Mouse (Mus musculus) small intestine, adult 2 months (tissue): ENCODE data around the gene B3gnt3. TPM values are rescaled to one million over a fixed set of nuclear protein-coding genes. Genes with fewer than 3 reads are reported as not detected.
A peak's percentile ranks its signal among the peaks of the same experiment; 100 is the strongest.

Source experiments
- H3K27ac ChIP-seq: fragments of 200-500 bp; 2 replicates; pipeline ENCODE4 v1.5.1; 2012; ENCODE audit warnings: low read depth, low read length, control low read depth, inconsistent platforms; ENCODE audit not compliant: insufficient read depth
- H3K27me3 ChIP-seq: fragments of 200-500 bp; 2 replicates; pipeline ENCODE4 v1.6.1; 2012; ENCODE audit warnings: mild to moderate bottlenecking, moderate library complexity, low read length, inconsistent platforms; ENCODE audit not compliant: control insufficient read depth, insufficient read depth
- H3K36me3 ChIP-seq: fragments of 200-500 bp; 2 replicates; pipeline ENCODE4 v1.6.1; 2012; ENCODE audit warnings: mild to moderate bottlenecking, low read length, control low read depth, inconsistent platforms; ENCODE audit not compliant: control insufficient read depth, insufficient read depth
- H3K4me1 ChIP-seq: fragments of 200-500 bp; 2 replicates; pipeline ENCODE4 v1.6.1; 2012; ENCODE audit warnings: low read length, inconsistent platforms, mixed read lengths; ENCODE audit not compliant: control insufficient read depth, insufficient read depth, insufficient read length
- H3K4me3 ChIP-seq: fragments of 200-500 bp; 2 replicates; pipeline ENCODE4 v1.5.1; 2012; ENCODE audit warnings: low read depth, mild to moderate bottlenecking, control low read depth, inconsistent platforms, low read length, moderate library complexity
- CTCF ChIP-seq: fragments of 200-500 bp; IDR thresholded peaks from 2 replicates; pipeline ENCODE4 v1.5.1; 2012; ENCODE audit warnings: low read depth, mild to moderate bottlenecking, control low read depth, inconsistent platforms, low read length, moderate library complexity, mixed read lengths; ENCODE audit not compliant: insufficient replicate concordance, insufficient read length; ENCODE audit errors: extremely low read depth
- POLR2A ChIP-seq: fragments of 200-500 bp; IDR thresholded peaks from 2 replicates; pipeline ENCODE4 v1.6.1; 2012; ENCODE audit warnings: low read depth, mild to moderate bottlenecking, control low read depth, inconsistent platforms, low read length, moderate library complexity
- WGBS: fragments of 180-500 bp; shearing (Covaris S2); methylation state at CpG from one replicate; pipeline ENCODE4 v1.1.7; 2018; 5-methylcytosine and 5-hydroxymethylcytosine counted together
- polyA plus RNA-seq: library from polyadenylated mRNA; depleted of rRNA; stranded (reverse); fragments of >200 nt; gene quantifications from 2 replicates; pipeline ENCODE4 v1.2.3, GENCODE M21; 2012; rRNA removed

The B3gnt3 gene
- polyA plus RNA-seq, 1 experiment, result 180 TPM

DNA sequence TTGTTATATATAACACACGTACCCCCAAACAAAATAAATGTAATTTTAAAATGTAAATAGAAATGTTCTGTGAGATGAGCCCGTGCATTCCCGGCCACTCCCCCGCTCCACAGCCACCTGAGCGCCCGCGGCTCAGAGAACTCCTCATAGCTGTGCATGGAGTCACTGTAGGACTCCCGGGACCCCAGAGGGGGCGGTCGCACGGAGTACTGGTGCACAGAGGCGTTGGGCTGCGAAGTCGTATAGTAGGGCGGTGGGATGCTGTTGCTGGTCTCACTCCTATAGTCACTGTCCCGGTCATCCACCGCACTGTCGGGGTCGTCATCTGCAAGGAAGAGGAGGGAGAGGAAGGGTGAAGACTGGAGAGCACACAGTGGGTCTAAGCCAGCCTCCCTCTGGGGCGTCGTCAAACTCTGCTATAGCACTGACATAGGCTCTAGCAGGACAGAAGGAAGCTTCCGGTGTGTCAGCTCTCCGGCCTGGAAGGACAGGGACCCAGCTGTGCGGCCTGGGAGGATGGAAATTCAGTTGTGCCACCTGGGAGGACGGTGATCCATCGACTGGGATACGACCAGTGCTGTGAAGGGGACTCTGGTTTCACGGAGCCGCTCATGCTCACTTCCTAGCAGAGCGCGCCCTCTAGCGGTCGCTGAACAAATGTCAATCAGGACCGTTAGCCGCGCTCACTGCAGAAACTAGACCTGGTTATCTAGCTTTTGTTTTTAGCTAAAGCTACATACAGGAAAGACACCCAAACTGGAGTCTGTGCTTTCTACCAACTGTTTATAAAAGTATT lies 41.1 kb downstream of the B3gnt3 start:
- Histone ChIP-seq H3K36me3 (no peaks in the 10 kb centered on the region), H3K4me1 (peaks cover 5% of the 10 kb centered on the region), H3K4me3 (no peak overlapping the region), H3K27me3 (peaks cover 7% of the 10 kb centered on the region; the same call in 1 of the 2 replicates), H3K27ac (no peak overlapping the region)
- WGBS, result 13% methylated on average over 36 of the region's 36 CpGs
- TF ChIP-seq POLR2A (no peak), CTCF (peak; percentile 95)

DNA sequence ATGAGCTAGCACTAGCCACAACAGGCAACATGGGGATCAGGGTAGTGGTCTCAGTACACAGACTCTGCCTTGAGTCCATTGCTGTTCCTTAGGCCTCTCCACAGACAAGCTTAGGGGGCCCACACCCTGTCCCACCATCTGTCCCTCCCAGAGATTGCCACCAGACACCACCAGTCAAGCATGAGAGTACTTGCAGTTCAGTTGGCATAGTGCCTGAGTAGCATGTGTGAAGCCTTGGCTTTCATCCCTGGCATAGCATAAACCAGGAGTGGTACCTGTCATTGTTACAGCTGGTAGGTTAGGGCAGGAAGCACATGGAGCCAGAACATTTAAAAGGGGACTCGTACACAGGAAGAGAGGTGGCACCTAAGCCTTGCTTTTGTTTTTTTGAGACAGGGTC lies 41.8 kb downstream of the B3gnt3 start:
- TF ChIP-seq CTCF (no peak), POLR2A (no peak)
- Histone ChIP-seq H3K4me3 (no peak overlapping the region), H3K27me3 (peaks cover 14% of the 10 kb centered on the region), H3K36me3 (no peaks in the 10 kb centered on the region), H3K27ac (no peak overlapping the region), H3K4me1 (peaks cover 5% of the 10 kb centered on the region)
- WGBS, result 45% methylated on average over 1 of the region's 1 CpGs

DNA sequence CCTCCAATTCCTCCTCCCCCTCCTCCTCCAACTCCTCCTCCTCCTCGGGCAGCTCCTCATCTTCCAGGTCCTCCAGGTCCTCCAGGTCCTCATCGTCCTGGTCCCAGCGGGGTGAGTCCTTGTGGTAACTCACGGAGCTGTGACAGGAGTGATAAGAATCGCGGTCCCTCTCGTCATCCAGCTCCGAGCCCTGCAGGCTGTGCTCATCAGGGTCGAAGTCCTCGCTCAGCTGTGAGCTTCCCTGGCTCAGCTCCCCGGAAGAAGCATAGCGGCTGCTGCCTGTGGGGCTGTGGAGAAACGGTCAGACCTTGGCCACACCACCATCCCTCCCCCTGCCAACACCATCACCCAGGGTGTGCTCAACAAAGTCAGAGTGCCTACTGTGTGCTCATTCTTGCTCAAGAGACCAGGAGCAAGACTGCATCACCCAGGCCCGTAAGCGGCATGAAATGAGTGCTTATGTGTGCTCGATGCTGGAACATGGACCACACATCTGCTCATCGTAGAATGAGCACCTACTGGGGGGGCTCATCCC lies 43.0 kb downstream of the B3gnt3 start:
- H3K4me3 ChIP-seq, result no peak overlapping the region
- no peaks in the 10 kb centered on the region for H3K36me3 ChIP-seq
- 21% methylated on average over 17 of the region's 17 CpGs for WGBS
- TF ChIP-seq CTCF (no peak), POLR2A (no peak)
- H3K27me3 ChIP-seq, result peaks cover 17% of the 10 kb centered on the region
- peaks cover 9% of the 10 kb centered on the region for H3K4me1 ChIP-seq
- H3K27ac ChIP-seq, result no peak overlapping the region

DNA sequence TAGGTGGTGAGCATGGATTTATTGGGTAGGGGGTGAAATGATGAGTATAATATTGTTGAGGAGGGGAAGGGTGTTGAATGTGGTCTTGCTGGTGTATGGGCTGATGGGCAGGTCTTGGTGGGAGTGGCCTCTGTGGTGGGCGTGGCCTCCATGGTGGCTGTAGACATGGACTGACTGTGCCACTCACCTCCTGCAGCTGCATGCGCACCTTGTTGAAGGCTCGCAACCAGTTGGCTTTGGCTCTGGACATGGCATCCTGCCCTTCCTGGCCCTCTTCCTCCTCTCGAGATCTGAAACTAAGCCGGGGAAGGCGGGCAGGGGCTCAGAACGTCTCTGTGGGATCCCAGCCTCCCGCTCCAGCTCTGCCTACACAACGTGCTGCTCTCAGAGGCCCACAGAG lies 43.8 kb downstream of the B3gnt3 start:
- no peak overlapping the region for H3K27ac ChIP-seq
- H3K27me3 ChIP-seq, result peaks cover 17% of the 10 kb centered on the region
- peaks cover 9% of the 10 kb centered on the region for H3K4me1 ChIP-seq
- H3K36me3 ChIP-seq, result no peaks in the 10 kb centered on the region
- no peak for TF ChIP-seq CTCF
- TF ChIP-seq POLR2A, result no peak
- H3K4me3 ChIP-seq, result no peak overlapping the region
- WGBS, result 25% methylated on average over 8 of the region's 9 CpGs

- Histone ChIP-seq H3K27ac (no peak overlapping the region), H3K27me3 (peaks cover 14% of the 10 kb centered on the region), H3K4me1 (peaks cover 9% of the 10 kb centered on the region), H3K36me3 (no peaks in the 10 kb centered on the region), H3K4me3 (no peak overlapping the region)
- TF ChIP-seq POLR2A, result no peak
- TF ChIP-seq CTCF, result no peak
- WGBS, result 2% methylated on average over 24 of the region's 24 CpGs
Measured at GRCm38 (mm10) chr8:71654600-71654999, 47.0 kb downstream of the B3gnt3 start.

- 78% methylated on average over 9 of the region's 9 CpGs for WGBS
- no peaks in the 10 kb centered on the region for H3K27me3 ChIP-seq
- H3K4me3 ChIP-seq, result no peak overlapping the region
- no peak overlapping the region for H3K27ac ChIP-seq
- H3K36me3 ChIP-seq, result no peaks in the 10 kb centered on the region
- no peaks in the 10 kb centered on the region for H3K4me1 ChIP-seq
- TF ChIP-seq CTCF (no peak), POLR2A (no peak)
Measured at GRCm38 (mm10) chr8:71645510-71645909, 56.1 kb downstream of the B3gnt3 start.

Other genes starting within 250 kb of the B3gnt3 start
- 17.4 and 26.5 TPM in 2 replicates for gene Abhd8, start 238.1 kb downstream of the B3gnt3 start, polyA plus RNA-seq
- gene Mrpl34, start 236.8 kb downstream of the B3gnt3 start, polyA plus RNA-seq, result 170 and 172 TPM in 2 replicates
- 46.3 and 85.3 TPM in 2 replicates for gene Dda1, start 232.6 kb downstream of the B3gnt3 start, polyA plus RNA-seq
- 9.0 and 19.8 TPM in 2 replicates for gene Ano8, start 215.8 kb downstream of the B3gnt3 start, polyA plus RNA-seq
- gene Gtpbp3, start 213.7 kb downstream of the B3gnt3 start, polyA plus RNA-seq, result 18.6 and 25.8 TPM in 2 replicates
- gene Plvap, start 190.0 kb downstream of the B3gnt3 start, polyA plus RNA-seq, result 182 and 329 TPM in 2 replicates
- not detected in 2 replicates for gene Ccdc194, start 176.1 kb downstream of the B3gnt3 start, polyA plus RNA-seq
- gene Bst2, start 164.3 kb downstream of the B3gnt3 start, polyA plus RNA-seq, result 126 and 242 TPM in 2 replicates
- 180 and 251 TPM in 2 replicates for gene Mvb12a, start 158.9 kb downstream of the B3gnt3 start, polyA plus RNA-seq
- 0.62 and 3.3 TPM in 2 replicates for gene Tmem221, start 142.9 kb downstream of the B3gnt3 start, polyA plus RNA-seq
- gene Nxnl1, start 135.2 kb downstream of the B3gnt3 start, polyA plus RNA-seq, result not detected in 2 replicates
- 28.6 and 29.6 TPM in 2 replicates for gene Slc27a1, start 132.9 kb downstream of the B3gnt3 start, polyA plus RNA-seq
- 174 and 266 TPM in 2 replicates for gene Pgls, start 109.6 kb downstream of the B3gnt3 start, polyA plus RNA-seq
- 1.7 and 4.5 TPM in 2 replicates for gene Fam129c, start 104.1 kb downstream of the B3gnt3 start, polyA plus RNA-seq
- 52.4 and 59.8 TPM in 2 replicates for gene Colgalt1, start 90.8 kb downstream of the B3gnt3 start, polyA plus RNA-seq
- 1.6 TPM in 2 replicates for gene Unc13a, start 30.0 kb downstream of the B3gnt3 start, polyA plus RNA-seq
- gene Jak3, start 25.5 kb downstream of the B3gnt3 start, polyA plus RNA-seq, result 14.3 and 20.3 TPM in 2 replicates
- 9.1 and 30.2 TPM in 2 replicates for gene Insl3, start 12.6 kb downstream of the B3gnt3 start, polyA plus RNA-seq
- gene Fcho1, start 23.9 kb upstream of the B3gnt3 start, polyA plus RNA-seq, result 11.9 and 20.1 TPM in 2 replicates
- 0.01 and 0.18 TPM in 2 replicates for gene Zfp709, start 180.2 kb upstream of the B3gnt3 start, polyA plus RNA-seq
- 0.08 TPM in 1 of 2 replicates, not detected in the other for gene Zfp882, start 206.8 kb upstream of the B3gnt3 start, polyA plus RNA-seq
- 0.76 and 0.94 TPM in 2 replicates for gene Zfp617, start 206.8 kb upstream of the B3gnt3 start, polyA plus RNA-seq
- 1.2 and 1.9 TPM in 2 replicates for gene Zfp961, start 249.2 kb upstream of the B3gnt3 start, polyA plus RNA-seq